Mouse (Mus musculus) brain, embryonic 14.5 days (tissue): ENCODE measurements around the gene Fuz.

Experiments
- CTCF ChIP-seq: fragments of 200-500 bp; IDR thresholded peaks from 2 replicates; pipeline ENCODE4 v1.5.1; 2012; ENCODE audit warnings: inconsistent platforms, mild to moderate bottlenecking, moderate library complexity, borderline replicate concordance; ENCODE audit not compliant: insufficient read depth, insufficient read length; ENCODE audit errors: extremely low read depth
- POLR2A ChIP-seq: fragments of 200-500 bp; IDR thresholded peaks from 2 replicates; pipeline ENCODE4 v1.6.1; 2012; ENCODE audit warnings: mild to moderate bottlenecking, inconsistent platforms, borderline replicate concordance; ENCODE audit not compliant: poor library complexity, insufficient read depth, insufficient read length, severe bottlenecking; ENCODE audit errors: extremely low read depth

DNA sequence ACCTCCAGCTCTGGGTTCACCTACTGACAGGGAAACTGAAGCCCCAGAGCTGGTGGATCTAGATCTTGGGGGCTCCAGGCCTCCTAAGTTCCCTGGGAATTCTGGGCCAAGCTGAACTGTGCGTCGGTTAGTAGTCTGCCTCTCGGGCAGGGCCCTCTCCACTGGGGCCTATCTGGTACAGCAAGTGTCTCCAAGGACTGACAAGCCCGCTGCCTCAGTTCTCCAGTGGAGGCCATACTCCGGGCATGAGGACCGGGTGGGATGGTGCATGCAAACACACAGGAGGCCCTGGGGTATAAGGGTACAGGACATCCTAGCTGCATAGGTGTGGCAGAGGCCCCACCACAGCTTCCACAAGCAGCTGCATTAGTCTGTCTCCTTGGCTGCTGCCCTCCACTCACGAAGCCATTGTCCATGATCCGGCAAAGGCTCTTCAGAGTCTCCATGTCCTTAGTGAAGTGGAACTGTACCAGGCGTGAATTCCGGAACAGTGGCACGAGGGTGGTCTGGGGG is 31.8 kb upstream of the Fuz start:
- no peak for TF ChIP-seq POLR2A
- TF ChIP-seq CTCF: no peak
